Mouse (Mus musculus) cortical plate, adult 2 months (tissue): ENCODE measurements around the gene Igtp.

Experiments
- CTCF ChIP-seq: fragments of 200-500 bp; IDR thresholded peaks from 2 replicates; pipeline ENCODE4 v1.5.1; 2011; ENCODE audit warnings: mild to moderate bottlenecking, control low read depth, low read length; ENCODE audit not compliant: insufficient read depth; ENCODE audit errors: extremely low read depth
- POLR2A ChIP-seq: fragments of 200-500 bp; IDR thresholded peaks from 2 replicates; pipeline ENCODE4 v1.6.1; 2011; ENCODE audit warnings: mild to moderate bottlenecking, low read length, control low read depth; ENCODE audit not compliant: insufficient read depth; ENCODE audit errors: extremely low read depth

- TF ChIP-seq POLR2A (no peak), CTCF (no peak)
Observed at GRCm38 (mm10) chr11:58200226-58200625, 870 bp downstream of the Igtp start.
